ENCODE assay signal across 8 mouse cellular contexts in the genomic region with DNA sequence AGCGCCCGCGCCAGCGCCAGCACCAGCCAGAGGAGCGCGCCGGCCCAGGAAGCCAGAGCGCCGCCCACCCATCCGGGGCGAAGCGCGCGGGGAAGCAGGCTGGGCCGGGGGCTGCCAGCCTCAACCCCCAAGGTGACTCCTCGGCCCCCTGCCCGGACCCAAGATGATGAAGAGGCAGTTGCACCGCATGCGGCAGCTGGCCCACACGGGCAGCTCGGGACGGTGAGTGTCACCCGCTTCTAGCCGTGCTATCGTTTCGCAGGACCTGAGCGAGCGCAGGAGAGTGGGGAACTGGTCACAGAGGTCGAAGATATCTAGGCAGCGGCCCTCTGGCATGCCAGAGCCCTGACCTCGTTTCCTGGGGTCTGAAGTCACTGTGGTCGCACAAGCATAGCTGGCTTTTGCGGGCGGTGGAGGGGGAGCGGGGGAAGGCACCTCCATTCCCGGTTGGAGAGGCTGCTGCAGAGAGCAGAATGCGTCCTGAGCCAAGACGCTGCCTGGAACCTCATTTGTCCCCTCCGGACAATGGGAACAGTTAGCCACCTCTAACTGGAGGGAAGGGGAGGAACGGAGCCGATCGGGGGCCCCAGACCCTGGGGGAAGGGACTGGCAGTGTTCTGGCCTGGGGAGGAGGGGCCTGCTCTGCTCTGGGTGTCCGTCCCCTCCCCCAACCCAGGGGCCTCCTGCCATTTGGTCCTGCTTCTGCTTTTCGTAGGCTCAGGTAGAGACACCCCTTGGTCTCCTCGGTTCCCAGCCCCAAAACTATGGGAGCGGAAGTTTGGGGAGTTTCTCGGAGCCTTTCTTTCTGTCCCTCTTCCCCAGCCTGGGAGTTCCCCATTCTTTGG. TPM values are rescaled to one million over a fixed set of nuclear protein-coding genes. Genes with fewer than 3 reads are reported as not detected.
DNase-seq lines count a peak whose midpoint lies in the region; ATAC-seq lines count a peak whose summit lies in the region.

A gene (plus strand): TSS at position 29 of the 845 bp plus-strand sequence.

- H3K4me1 ChIP-seq in forebrain, embryonic 15.5 days = peaks cover 15% of the 10 kb centered on the region
- peaks cover 17% of the 10 kb centered on the region for H3K4me1 ChIP-seq in hindbrain, embryonic 13.5 days (replicated peaks)

- no peaks in the 10 kb centered on the region; the same call in 1 of the 2 replicates for H3K27me3 ChIP-seq in forebrain, embryonic 15.5 days
- H3K27me3 ChIP-seq in hindbrain, embryonic 13.5 days = peaks cover 37% of the 10 kb centered on the region

- DNase-seq in cerebellum, adult 18-20 months = peak; percentile 50 to 66
- DNase-seq in cerebellum, adult 11 months = no peak
- DNase-seq in adrenal gland, postnatal 4 days (ENCODE audit: low spot score in 2 of 2) = peak in 1 of 2 experiments; percentile 30
- peak; percentile 41 for DNase-seq in left cerebral cortex, postnatal 4 days
- DNase-seq in mesoderm, embryonic 11.5 days (ENCODE audit: low read depth, low spot score) = peak; percentile 66
- peak; percentile 71 to 83 for DNase-seq in spleen, postnatal 10 days (ENCODE audit: low spot score in 2 of 2)

- peaks cover 2% of the 10 kb centered on the region; the same call in 1 of the 2 replicates for H3K36me3 ChIP-seq in forebrain, embryonic 15.5 days
- H3K36me3 ChIP-seq in hindbrain, embryonic 13.5 days = peaks cover 9% of the 10 kb centered on the region

- peak within 1 kb of the TSS; percentile 97 for H3K4me2 ChIP-seq in forebrain, embryonic 15.5 days (replicated peaks)
- H3K4me2 ChIP-seq in hindbrain, embryonic 13.5 days = peak within 1 kb of the TSS; percentile 90

- 1% methylated on average over 47 of the region's 47 CpGs for whole genome bisulfite sequencing in forebrain, embryonic 15.5 days
- WGBS in hindbrain, embryonic 13.5 days = under 1% methylated on average over 47 of the region's 47 CpGs

- H3K4me3 ChIP-seq in forebrain, embryonic 15.5 days = peak within 1 kb of the TSS; percentile 54
- peak within 1 kb of the TSS; percentile 53 for H3K4me3 ChIP-seq in hindbrain, embryonic 13.5 days

- H3K9me3 ChIP-seq in forebrain, embryonic 15.5 days = no peaks in the 10 kb centered on the region
- no peaks in the 10 kb centered on the region for H3K9me3 ChIP-seq in hindbrain, embryonic 13.5 days

- no peak within 1 kb of the TSS for H3K27ac ChIP-seq in forebrain, embryonic 15.5 days (replicated peaks)
- no peak within 1 kb of the TSS; the same call in 1 of the 2 replicates for H3K27ac ChIP-seq in hindbrain, embryonic 13.5 days

- ATAC-seq in forebrain, embryonic 15.5 days (replicated peaks) = peak; percentile 53; the same call in 1 of the 2 replicates
- ATAC-seq in hindbrain, embryonic 13.5 days (ENCODE audit: low FRiP score) = no peak

- intact Hi-C loops in left cerebral cortex, postnatal 4 days (cut with DNase I) = no loop called here

- H3K9ac ChIP-seq in forebrain, embryonic 15.5 days (replicated peaks) = peak within 1 kb of the TSS; percentile 43
- peak within 1 kb of the TSS; percentile 79 for H3K9ac ChIP-seq in hindbrain, embryonic 13.5 days

RNA-seq across cellular contexts. Expression of the gene that starts here (rescaled TPM):
- 10 to 100 TPM; 25.3 to 26.0 TPM for total RNA-seq in adrenal gland, postnatal 4 days (2021)
- polyA plus RNA-seq in forebrain, embryonic 15.5 days (2015; fragmentation: Nextera tagmentation; extraction: Ambion mirVana) = 3.6 and 5.9 TPM in 2 replicates
- polyA plus RNA-seq in hindbrain, embryonic 13.5 days (2015; fragmentation: Nextera tagmentation; extraction: Ambion mirVana) = 3.8 and 4.5 TPM in 2 replicates
- 1 to 10 TPM; 5.4 to 6.0 TPM for total RNA-seq in left cerebral cortex, postnatal 4 days (2021)
